Mouse (Mus musculus): ENCODE measurements around the gene Gramd1c.
A peak's percentile ranks its signal among the peaks of the same experiment; 100 is the strongest.

Gramd1c gene

DNA sequence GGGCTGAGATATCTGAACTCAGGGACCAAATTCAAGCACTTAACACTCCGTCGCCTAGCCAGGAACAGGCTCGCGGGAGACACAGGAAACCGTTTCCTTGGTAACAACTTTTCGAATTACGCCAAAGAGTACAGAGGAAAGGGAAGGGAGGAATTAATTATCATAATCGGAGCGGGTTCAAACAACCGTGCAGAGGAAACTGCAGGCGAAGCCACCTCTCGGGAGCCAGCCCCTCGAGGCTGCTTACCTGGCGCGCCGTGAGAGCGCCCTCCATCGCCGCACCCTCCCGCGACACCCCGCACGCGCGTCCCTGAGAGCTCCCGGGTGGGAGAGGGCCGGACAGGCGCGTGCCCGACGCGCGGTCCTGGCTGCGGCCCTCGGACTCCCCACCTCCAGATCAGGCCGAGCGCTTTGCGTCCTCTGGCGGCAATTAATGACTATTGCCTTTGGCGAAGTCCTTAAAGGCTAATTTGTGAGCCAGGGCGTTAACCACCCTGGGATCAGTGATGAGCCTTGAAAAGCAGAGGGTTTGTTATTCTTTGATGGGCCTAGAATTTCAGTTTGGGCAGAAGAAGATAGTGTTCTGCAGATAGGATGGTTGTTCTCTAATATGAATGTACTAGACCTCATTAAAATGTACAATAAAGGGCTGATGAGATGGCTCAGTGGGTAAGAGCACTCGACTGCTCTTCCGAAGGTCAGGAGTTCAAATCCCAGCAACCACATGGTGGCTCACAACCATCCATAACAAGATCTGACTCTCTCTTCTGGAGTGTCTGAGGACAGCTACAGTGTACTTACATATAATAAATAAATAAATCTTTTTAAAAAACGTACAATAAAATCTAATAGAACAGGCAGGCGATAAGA, at the start of gene Gramd1c:
Gene Gramd1c (minus strand): TSS at position 321 of the 870 bp plus-strand sequence.
- DNase-seq, result peak; percentile 42 to 45

- DNase-seq, result no peak
Observed at GRCm38 (mm10) chr16:44109002-44109401, 45.9 kb upstream of the Gramd1c start.

DNA sequence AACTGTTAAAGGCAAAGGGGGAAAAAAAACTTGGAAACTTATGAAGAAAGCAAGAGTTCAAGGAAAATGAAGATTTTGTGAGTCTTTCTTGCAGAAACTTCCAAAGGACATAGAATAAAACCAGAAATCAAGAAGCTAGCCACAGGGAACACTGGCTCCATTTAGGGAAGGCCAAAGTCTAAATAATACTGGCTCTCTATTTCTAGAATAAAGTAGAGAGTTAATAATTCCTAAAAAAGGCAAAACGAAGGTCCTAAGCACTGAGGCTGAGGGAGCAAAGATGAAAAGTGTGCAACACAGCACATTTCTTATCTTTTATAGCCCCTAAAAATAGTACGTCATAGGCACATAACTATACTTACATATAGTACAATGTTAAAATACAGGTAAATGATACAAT, 42.1 kb upstream of the Gramd1c start:
- no peak for DNase-seq

GRCm38 (mm10) chr16:44103806-44104766, 40.9 kb upstream of the Gramd1c start:
- DNase-seq, result peak in 1 of 2 experiments; percentile 12

DNA sequence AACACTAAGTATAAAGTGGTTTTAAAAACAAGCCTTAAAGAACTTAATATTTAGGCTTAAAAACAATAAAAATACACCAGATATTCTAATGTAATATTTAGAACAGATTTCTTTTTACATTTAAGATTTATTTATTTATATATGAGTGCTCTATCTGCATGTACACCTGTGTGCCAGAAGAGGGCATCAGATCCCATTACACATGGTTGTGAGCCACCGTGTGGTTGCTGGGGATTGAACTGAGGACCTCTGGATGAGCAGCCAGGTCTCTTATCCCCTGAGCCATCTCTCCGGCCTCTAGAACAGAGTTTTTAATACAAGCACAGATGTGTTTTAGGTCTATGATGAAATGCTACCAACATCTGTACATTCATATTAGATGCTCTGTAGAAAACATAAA, 39.8 kb upstream of the Gramd1c start:
- no peak for DNase-seq

GRCm38 (mm10) chr16:44101181-44101710, 38.1 kb upstream of the Gramd1c start:
- DNase-seq, result no peak

- no peak for DNase-seq
Observed at GRCm38 (mm10) chr16:44099377-44099776, 36.2 kb upstream of the Gramd1c start.

DNA sequence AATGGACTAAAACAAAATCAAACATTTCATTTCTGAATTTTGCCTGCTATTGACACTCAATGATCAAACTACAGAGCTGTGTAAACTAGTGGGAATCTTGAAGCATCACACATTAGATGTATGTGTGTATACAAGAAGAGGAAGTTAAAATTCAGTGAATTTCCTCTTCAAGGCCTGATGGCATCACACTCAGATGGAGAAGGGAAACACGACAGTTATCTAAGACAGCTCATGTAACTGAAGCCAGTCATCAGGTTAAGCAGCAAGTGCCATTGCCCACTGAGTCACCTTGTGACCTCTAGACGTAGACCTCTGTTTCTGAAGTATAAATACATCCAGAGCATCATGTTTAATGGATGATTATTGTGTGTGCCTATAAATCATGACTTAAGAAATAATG, 24.5 kb upstream of the Gramd1c start:
- no peak for DNase-seq

GRCm38 (mm10) chr16:44061341-44061740, 1.8 kb downstream of the Gramd1c start:
- no peak for DNase-seq

DNA sequence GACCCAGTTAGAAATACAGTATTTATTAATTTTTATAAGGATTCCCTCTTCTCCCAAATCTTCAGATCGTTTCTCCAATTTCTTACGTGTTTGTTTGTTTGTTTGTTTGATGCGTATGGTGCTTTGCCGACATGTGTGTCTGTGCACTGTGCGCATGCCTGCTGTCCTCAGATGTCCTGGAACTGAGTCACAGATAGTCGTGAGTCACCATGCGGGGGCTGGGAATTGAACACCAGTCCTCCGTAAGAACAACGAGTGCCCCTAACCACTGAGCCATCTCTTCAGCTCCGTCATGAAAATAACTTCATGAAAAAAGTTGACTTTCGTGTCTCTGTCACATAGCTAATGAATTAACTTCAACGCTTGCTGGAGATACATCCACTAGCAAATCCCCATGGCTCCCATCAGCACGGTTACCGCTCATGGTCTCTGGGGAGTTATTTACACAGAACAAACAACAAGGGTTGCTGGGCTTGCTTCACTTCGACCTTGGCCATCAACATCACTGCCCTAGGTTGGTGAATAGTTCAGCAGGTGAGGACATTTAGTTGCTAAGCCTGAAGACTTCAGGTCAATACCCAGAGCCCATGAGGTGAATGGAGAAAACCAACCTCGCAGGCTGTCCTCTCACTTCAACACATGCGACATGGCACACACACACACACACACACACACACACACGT, 2.4 kb downstream of the Gramd1c start:
- no peak for DNase-seq

DNA sequence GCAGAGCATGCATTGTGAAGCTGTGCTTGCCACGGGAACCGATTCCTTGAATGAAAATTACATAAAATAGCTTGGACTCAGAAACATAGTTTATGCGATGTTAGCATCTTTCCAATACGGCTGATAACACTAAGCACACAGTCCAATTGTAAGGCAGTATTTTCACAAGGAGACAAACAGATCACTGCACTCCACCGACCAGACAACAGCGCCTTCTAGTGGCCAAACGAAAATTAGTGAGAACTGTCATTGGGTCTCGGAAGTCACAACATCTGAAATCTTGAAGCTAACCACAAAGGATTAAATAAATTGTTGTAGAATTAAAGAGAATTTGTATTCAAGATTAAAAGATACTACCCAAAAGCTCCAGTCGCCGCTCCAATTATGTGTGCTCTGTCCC, 4.4 kb downstream of the Gramd1c start:
- peak; percentile 34 to 52 for DNase-seq

DNA sequence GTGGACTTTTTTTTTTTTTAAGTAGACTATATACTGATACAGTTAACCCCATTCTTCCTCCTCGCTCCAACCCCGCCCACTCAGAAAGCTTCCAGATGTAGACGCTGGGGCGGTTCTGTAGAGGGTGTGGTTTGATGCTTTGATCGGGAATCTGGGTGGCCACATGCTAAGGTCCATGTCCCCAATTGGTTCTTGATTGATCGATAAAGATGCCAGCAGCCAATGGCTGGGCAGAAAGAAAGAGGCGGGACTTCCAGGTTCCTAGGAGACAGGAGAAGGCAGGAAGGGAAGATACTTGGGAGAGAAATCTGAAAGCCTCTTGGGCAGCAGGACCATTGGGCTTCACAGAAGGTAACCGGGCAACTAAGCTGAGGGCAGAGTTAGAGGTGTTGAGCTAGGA, 7.4 kb downstream of the Gramd1c start:
- no peak for DNase-seq

GRCm38 (mm10) chr16:44053265-44053664, 9.9 kb downstream of the Gramd1c start:
- no peak for DNase-seq

DNA sequence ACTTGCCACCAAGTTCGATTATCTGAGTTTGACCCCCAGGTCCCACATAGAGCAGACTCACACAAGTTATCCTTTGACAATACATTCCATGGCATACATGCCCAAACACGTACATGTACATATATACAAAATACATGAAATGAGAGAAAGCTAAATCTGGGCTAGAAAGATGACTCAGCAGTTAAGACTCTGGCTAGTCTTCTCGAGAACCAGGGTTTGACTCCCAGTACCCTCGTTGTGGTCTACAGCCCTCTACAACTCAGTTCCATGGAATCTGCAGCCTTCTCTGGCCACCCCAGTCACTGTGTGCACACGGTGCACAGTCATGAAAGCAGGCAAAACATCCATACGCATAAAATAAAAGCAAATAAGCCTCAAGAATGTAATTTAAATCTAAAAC, 10.8 kb downstream of the Gramd1c start:
- no peak for DNase-seq

GRCm38 (mm10) chr16:44050139-44050538, 13.0 kb downstream of the Gramd1c start:
- no peak for DNase-seq

GRCm38 (mm10) chr16:44039112-44039511, 24.0 kb downstream of the Gramd1c start:
- DNase-seq, result peak in 1 of 2 experiments; percentile 8

- no peak for DNase-seq
Observed at GRCm38 (mm10) chr16:44035221-44035620, 27.9 kb downstream of the Gramd1c start.

GRCm38 (mm10) chr16:44033365-44033764, 29.8 kb downstream of the Gramd1c start:
- DNase-seq, result no peak

DNA sequence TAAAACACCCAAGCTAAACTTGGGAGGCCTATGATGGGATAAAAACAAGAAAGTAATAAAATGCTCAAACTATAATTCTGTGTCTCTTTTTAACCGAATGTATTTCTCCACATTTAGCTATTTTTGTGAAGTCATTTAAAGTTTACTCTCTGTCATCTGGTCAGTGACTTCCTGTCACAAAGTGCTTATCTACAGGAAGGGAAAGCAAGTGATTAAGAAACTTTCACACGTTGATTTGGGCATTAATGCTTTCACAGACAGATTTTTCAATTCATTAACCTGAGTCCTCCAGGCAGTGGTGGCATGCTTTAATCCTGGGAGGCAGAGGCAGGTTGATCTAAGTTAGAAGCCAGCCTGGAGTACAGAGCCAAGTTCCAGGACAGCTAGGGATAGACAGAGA, 33.9 kb downstream of the Gramd1c start:
- no peak for DNase-seq

DNA sequence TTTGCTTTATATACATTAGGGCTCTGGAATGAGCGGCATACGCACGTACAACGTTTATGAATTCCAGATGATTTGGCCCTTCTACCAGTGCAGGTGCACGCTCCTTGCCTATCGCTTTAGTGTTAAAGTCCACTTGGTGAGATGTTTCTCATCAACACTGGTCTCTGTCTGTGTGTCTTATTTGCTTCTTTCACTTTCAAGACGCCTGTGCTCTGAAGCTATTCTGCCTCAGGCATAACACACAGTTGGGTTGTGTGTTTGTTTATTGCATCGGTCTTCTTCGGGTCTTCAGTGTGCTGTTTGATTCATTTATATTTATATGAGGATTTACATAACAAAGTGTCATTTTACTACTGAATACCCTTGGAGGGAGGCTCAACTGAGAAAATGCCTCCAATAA, 36.3 kb downstream of the Gramd1c start:
- no peak for DNase-seq

DNA sequence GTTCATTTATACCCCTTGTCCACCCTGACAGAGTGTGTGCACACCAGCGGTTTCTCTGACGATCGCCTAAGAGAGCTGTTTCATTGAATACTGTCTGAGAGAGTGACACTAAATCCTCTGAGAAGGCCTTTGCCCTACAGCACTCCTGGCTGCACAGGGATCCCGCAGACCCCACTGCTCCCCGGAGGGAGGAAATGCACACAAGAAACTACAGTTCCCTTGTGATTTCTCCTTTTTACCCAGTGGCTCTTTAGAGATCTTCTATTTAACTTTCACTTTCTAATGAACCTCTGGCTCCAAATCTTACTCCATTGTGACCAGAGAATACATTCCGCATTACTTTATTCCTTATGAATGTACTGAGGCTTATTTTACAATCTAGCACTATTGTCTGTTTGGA, 36.9 kb downstream of the Gramd1c start:
- no peak for DNase-seq

- DNase-seq, result no peak
Observed at GRCm38 (mm10) chr16:44018986-44019548, 44.1 kb downstream of the Gramd1c start.

Measured in thymus, postnatal 36 days (tissue).